Mouse (Mus musculus) olfactory bulb, adult 2 months (tissue): Measurements from ENCODE around the gene Gm10490.

Source experiments
- CTCF ChIP-seq: fragments of 200-500 bp; IDR thresholded peaks from 2 replicates; pipeline ENCODE4 v1.5.1; 2012; ENCODE audit warnings: low read depth, mild to moderate bottlenecking, low read length, moderate library complexity; ENCODE audit not compliant: insufficient read depth
- POLR2A ChIP-seq: fragments of 200-500 bp; IDR thresholded peaks from 2 replicates; pipeline ENCODE4 v1.6.1; 2012; ENCODE audit warnings: mild to moderate bottlenecking, low read depth, low read length, moderate library complexity; ENCODE audit not compliant: insufficient read depth

DNA sequence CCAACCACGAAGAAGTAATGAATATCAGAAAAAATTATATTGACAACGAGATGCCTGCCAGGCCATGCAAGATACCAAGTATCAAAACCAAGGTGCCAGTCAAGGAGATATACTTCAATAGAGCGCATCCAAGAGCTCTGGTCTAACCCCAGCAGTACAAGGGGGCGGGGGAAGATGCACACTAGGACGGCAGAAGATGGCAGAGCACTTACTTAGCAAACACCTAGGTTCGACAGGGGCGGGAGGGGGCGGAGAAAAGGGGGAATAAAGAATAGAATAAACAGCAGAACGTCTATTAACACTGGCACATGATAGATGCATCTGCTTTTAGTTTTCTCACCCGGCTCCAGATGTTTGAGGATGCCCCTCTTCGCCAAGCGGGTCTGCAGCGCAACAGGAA lies 11.1 kb upstream of the Gm10490 start:
- TF ChIP-seq POLR2A (no peak), CTCF (no peak)
